Mouse (Mus musculus) megakaryocyte, embryonic 14.5 days (primary cell): ENCODE results near the gene Scnn1b.

ENCODE experiments used
- FLI1 ChIP-seq: IDR thresholded peaks from 2 replicates; pipeline ENCODE4 v1.6.1; 2012; ENCODE audit warnings: low read length, inconsistent platforms, mixed read lengths
- GATA1 ChIP-seq: IDR thresholded peaks from 3 replicates; pipeline ENCODE4 v1.6.1; 2012; ENCODE audit warnings: mixed read lengths, low read length, inconsistent platforms, borderline replicate concordance

- TF ChIP-seq GATA1 (no peak), FLI1 (no peak)
Observed at GRCm38 (mm10) chr7:121942371-121942770, 77.5 kb downstream of the Scnn1b start.
